Mouse (Mus musculus) heart, embryonic 10.5 days (tissue): ENCODE measurements around the gene Ethe1. TPM values are rescaled to one million over a fixed set of nuclear protein-coding genes. Genes with fewer than 3 reads are reported as not detected.

Experiments used
- DNase-seq: peaks from one replicate; pipeline ENCODE4 v3.0.0-alpha.2; 2017; ENCODE audit warnings: low spot score
- H3K27ac ChIP-seq: fragments of 300-500 bp; sonication (generic); 2 replicates; pipeline ENCODE4 v1.5.1; 2016; ENCODE audit warnings: mild to moderate bottlenecking
- H3K27me3 ChIP-seq: fragments of 300-500 bp; sonication (generic); 2 replicates; pipeline ENCODE4 v1.6.1; 2016; ENCODE audit warnings: mild to moderate bottlenecking; ENCODE audit not compliant: poor library complexity, insufficient read depth, severe bottlenecking
- H3K36me3 ChIP-seq: fragments of 300-500 bp; sonication (generic); 2 replicates; pipeline ENCODE4 v1.6.1; 2016; ENCODE audit warnings: mild to moderate bottlenecking, moderate library complexity
- H3K4me1 ChIP-seq: fragments of 300-500 bp; sonication (generic); 2 replicates; pipeline ENCODE4 v1.6.1; 2016; ENCODE audit warnings: mild to moderate bottlenecking
- H3K4me3 ChIP-seq: fragments of 300-500 bp; sonication (generic); 2 replicates; pipeline ENCODE4 v1.5.1; 2016; ENCODE audit warnings: mild to moderate bottlenecking, moderate library complexity
- H3K9me3 ChIP-seq: fragments of 300-500 bp; sonication (generic); 2 replicates; pipeline ENCODE4 v1.6.1; 2016; ENCODE audit warnings: mild to moderate bottlenecking, moderate library complexity
- WGBS: fragments of 180-500 bp; shearing (Covaris S2); methylation state at CpG from one replicate; pipeline ENCODE4 v1.1.7; 2016; 5-methylcytosine and 5-hydroxymethylcytosine counted together
- polyA plus RNA-seq: library from polyadenylated mRNA; unstranded; fragments of >200 nt; fragmentation: Nextera tagmentation; extraction: Ambion mirVana; gene quantifications from 2 replicates; pipeline ENCODE4 v1.2.1, GENCODE M21; 2016

The Ethe1 gene
- polyA plus RNA-seq, 1 experiment from 2014 or later: 20.0 TPM

GRCm38 (mm10) chr7:24628685-24629610, 41.6 kb downstream of the Ethe1 start:
- WGBS: 12% methylated on average over 33 of the region's 33 CpGs
- H3K9me3 ChIP-seq: no peaks in the 10 kb centered on the region
- peak overlapping the region; percentile 56 for H3K27ac ChIP-seq
- DNase-seq: peak; percentile 93
- H3K4me1 ChIP-seq: peaks cover 7% of the 10 kb centered on the region; the same call in 1 of the 2 replicates
- H3K36me3 ChIP-seq: no peaks in the 10 kb centered on the region
- peak overlapping the region; percentile 54 for H3K4me3 ChIP-seq
- peaks cover 29% of the 10 kb centered on the region for H3K27me3 ChIP-seq

GRCm38 (mm10) chr7:24629672-24630071, 42.3 kb downstream of the Ethe1 start:
- Histone ChIP-seq H3K27ac (no peak overlapping the region), H3K36me3 (no peaks in the 10 kb centered on the region), H3K9me3 (no peaks in the 10 kb centered on the region), H3K27me3 (peaks cover 29% of the 10 kb centered on the region), H3K4me3 (no peak overlapping the region), H3K4me1 (peaks cover 7% of the 10 kb centered on the region; the same call in 1 of the 2 replicates)
- WGBS: 77% methylated on average over 4 of the region's 4 CpGs
- DNase-seq: no peak

- Histone ChIP-seq H3K27ac (no peak overlapping the region), H3K36me3 (no peaks in the 10 kb centered on the region), H3K4me1 (peaks cover 7% of the 10 kb centered on the region; the same call in 1 of the 2 replicates), H3K27me3 (peaks cover 34% of the 10 kb centered on the region), H3K4me3 (no peak overlapping the region), H3K9me3 (no peaks in the 10 kb centered on the region)
- WGBS: 71% methylated on average over 10 of the region's 10 CpGs
- no peak for DNase-seq
These were observed 43.0 kb downstream of the Ethe1 start for GRCm38 (mm10) chr7:24630116-24630880.

- peaks cover 71% of the 10 kb centered on the region for H3K27me3 ChIP-seq
- no peak within 1 kb of the TSS for H3K27ac ChIP-seq
- H3K36me3 ChIP-seq: no peaks in the 10 kb centered on the region
- no peaks in the 10 kb centered on the region for H3K9me3 ChIP-seq
- WGBS: 17% methylated on average over 15 of the region's 15 CpGs
- peak within 1 kb of the TSS; percentile 13 for H3K4me3 ChIP-seq
- H3K4me1 ChIP-seq: peaks cover 14% of the 10 kb centered on the region
- no peak for DNase-seq
These were observed 48.9 kb downstream of the Ethe1 start, which contains the start of gene Lypd3 for GRCm38 (mm10) chr7:24636264-24636663. Gene Lypd3, plus strand, starts transcription at chr7:24636550.

GRCm38 (mm10) chr7:24637046-24637445, 49.7 kb downstream of the Ethe1 start:
- no peak for DNase-seq
- Histone ChIP-seq H3K4me3 (peak overlapping the region; percentile 13), H3K9me3 (no peaks in the 10 kb centered on the region), H3K36me3 (no peaks in the 10 kb centered on the region), H3K27me3 (peaks cover 77% of the 10 kb centered on the region), H3K4me1 (peaks cover 14% of the 10 kb centered on the region), H3K27ac (no peak overlapping the region)
- WGBS: 2% methylated on average over 18 of the region's 18 CpGs

- 4% methylated on average over 35 of the region's 35 CpGs for WGBS
- no peak overlapping the region for H3K27ac ChIP-seq
- no peak for DNase-seq
- no peaks in the 10 kb centered on the region for H3K9me3 ChIP-seq
- no peaks in the 10 kb centered on the region for H3K36me3 ChIP-seq
- H3K4me1 ChIP-seq: peaks cover 14% of the 10 kb centered on the region
- H3K4me3 ChIP-seq: peak overlapping the region; percentile 55
- H3K27me3 ChIP-seq: peaks cover 77% of the 10 kb centered on the region
These were observed 50.9 kb downstream of the Ethe1 start for GRCm38 (mm10) chr7:24638026-24638856.

- 67% methylated on average over 13 of the region's 13 CpGs for WGBS
- DNase-seq: no peak
- Histone ChIP-seq H3K27me3 (peaks cover 65% of the 10 kb centered on the region), H3K9me3 (no peaks in the 10 kb centered on the region), H3K4me3 (no peak overlapping the region), H3K27ac (no peak overlapping the region), H3K36me3 (no peaks in the 10 kb centered on the region), H3K4me1 (peaks cover 14% of the 10 kb centered on the region)
These were observed 53.1 kb downstream of the Ethe1 start for GRCm38 (mm10) chr7:24640450-24640849.

- no peak overlapping the region for H3K4me3 ChIP-seq
- H3K4me1 ChIP-seq: peaks cover 6% of the 10 kb centered on the region
- no peak for DNase-seq
- no peaks in the 10 kb centered on the region for H3K36me3 ChIP-seq
- H3K27me3 ChIP-seq: peaks cover 51% of the 10 kb centered on the region
- 9% methylated on average over 9 of the region's 9 CpGs for whole genome bisulfite sequencing
- H3K27ac ChIP-seq: no peak overlapping the region
- H3K9me3 ChIP-seq: no peaks in the 10 kb centered on the region
These were observed 55.1 kb downstream of the Ethe1 start for GRCm38 (mm10) chr7:24642491-24642890.

- Histone ChIP-seq H3K27ac (no peak overlapping the region), H3K36me3 (no peaks in the 10 kb centered on the region), H3K9me3 (no peaks in the 10 kb centered on the region), H3K4me3 (no peak overlapping the region), H3K4me1 (no peaks in the 10 kb centered on the region), H3K27me3 (peaks cover 31% of the 10 kb centered on the region)
- DNase-seq: no peak
- 80% methylated on average over 6 of the region's 6 CpGs for WGBS
These were observed 57.1 kb downstream of the Ethe1 start for GRCm38 (mm10) chr7:24644492-24644891.

GRCm38 (mm10) chr7:24644996-24645395, 57.7 kb downstream of the Ethe1 start:
- Histone ChIP-seq H3K4me1 (no peaks in the 10 kb centered on the region), H3K4me3 (no peak overlapping the region), H3K27ac (no peak overlapping the region), H3K36me3 (no peaks in the 10 kb centered on the region), H3K9me3 (no peaks in the 10 kb centered on the region), H3K27me3 (peaks cover 26% of the 10 kb centered on the region)
- DNase-seq: no peak
- WGBS: 66% methylated on average over 7 of the region's 7 CpGs

GRCm38 (mm10) chr7:24646486-24646885, 59.1 kb downstream of the Ethe1 start:
- no peaks in the 10 kb centered on the region for H3K9me3 ChIP-seq
- H3K4me3 ChIP-seq: no peak overlapping the region
- peaks cover 11% of the 10 kb centered on the region; the same call in 1 of the 2 replicates for H3K27me3 ChIP-seq
- no peaks in the 10 kb centered on the region for H3K4me1 ChIP-seq
- no peaks in the 10 kb centered on the region for H3K36me3 ChIP-seq
- H3K27ac ChIP-seq: no peak overlapping the region
- DNase-seq: no peak
- WGBS: 73% methylated on average over 7 of the region's 7 CpGs

- no peaks in the 10 kb centered on the region for H3K36me3 ChIP-seq
- H3K27ac ChIP-seq: no peak overlapping the region
- no peaks in the 10 kb centered on the region for H3K27me3 ChIP-seq
- DNase-seq: no peak
- H3K9me3 ChIP-seq: no peaks in the 10 kb centered on the region
- WGBS: 22% methylated on average over 7 of the region's 7 CpGs
- no peak overlapping the region for H3K4me3 ChIP-seq
- no peaks in the 10 kb centered on the region for H3K4me1 ChIP-seq
These were observed 66.3 kb downstream of the Ethe1 start for GRCm38 (mm10) chr7:24653681-24654080.
